Mouse (Mus musculus) 416B (cell line): Measurements from ENCODE around the gene Olfr1507.

Experiments used
- DNase-seq: peaks from one replicate; pipeline ENCODE4 v3.0.0; 2011; ENCODE audit warnings: low read depth

Olfr1507 gene

DNA sequence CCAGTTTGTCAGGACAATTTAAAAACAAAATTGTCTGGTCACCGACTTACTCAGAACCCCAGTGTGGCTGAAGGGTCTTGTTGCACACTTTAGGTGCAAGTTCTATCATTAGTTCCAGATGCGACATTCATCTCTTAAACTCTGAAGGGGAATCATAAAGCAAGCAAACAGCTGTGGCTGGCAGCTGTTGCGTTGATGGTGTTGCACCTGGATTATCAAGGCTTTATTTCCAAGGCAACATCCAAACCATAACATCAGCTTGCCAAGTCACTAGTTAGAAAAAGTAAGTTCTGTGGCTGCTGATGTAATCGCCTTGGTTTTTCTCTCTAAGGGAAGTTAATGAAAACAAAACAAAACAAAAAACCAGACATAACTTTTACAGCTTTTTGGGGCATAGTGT lies at the start of gene Olfr1507:
Olfr1507 (minus strand) TSS at position 234 of the 400 bp plus-strand sequence.
- DNase-seq = no peak

GRCm38 (mm10) chr14:52533336-52533735 lies 37.8 kb upstream of the Olfr1507 start:
- DNase-seq = no peak

GRCm38 (mm10) chr14:52524952-52525351 lies 29.4 kb upstream of the Olfr1507 start:
- no peak for DNase-seq

- DNase-seq = no peak
These were observed 28.2 kb downstream of the Olfr1507 start, which contains the start of gene Olfr1508 for GRCm38 (mm10) chr14:52467395-52467794. Gene Olfr1508 (minus strand): TSS chr14:52467495.

DNA sequence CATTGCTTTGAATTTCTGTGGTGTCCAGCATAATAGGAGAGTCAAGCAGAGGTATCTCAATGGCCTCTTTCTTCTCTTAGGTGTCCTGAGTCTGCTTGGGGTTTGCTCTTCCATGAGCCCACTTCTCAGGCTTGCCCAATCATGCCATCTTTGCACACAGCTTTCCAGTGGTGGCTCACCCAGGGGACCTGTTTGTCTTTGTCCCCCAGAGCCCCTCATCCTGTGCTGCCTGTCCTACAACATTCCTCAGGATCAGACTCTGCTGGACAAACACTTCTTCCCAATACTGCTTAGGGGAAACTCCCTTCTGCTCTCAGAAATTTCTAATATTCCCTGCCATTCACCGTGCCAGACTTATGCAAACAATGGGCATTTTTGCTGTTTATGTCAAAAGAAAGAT lies 29.8 kb downstream of the Olfr1507 start:
- no peak for DNase-seq

DNA sequence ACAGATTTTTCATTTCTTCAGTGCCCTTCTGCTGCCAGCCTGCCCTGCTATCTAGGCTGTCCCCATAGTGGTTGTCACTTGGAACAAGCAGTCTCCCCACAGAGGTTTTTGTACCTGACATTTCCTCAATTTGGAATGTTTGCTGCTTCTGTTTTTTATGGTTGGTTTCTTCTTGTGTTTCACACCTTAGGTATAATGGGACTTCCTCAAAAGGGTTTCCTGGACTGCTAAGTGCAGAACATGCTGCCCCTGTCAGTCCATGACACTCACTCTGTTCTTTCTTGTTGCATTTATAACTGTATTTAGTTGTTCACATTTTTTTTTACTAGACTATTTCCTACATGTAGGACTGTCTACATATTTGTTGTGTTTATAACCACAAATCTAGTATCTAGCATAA lies 33.6 kb downstream of the Olfr1507 start:
- DNase-seq = no peak

DNA sequence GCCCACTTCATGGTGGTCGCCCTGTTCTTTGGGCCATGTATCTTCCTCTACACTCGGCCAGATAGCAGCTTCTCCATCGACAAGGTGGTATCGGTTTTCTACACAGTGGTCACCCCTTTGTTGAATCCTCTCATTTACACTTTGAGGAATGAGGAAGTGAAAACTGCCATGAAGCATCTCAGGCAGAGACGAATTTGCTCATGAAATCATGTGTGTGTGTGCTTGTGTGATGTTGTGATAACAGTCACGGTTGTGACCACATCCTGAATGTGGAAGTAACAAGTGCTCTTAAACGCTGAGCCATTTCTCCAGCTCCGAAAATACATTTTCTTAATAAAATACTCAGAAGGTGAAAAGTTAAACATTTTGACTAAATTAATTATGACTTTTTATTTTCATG lies 44.4 kb downstream of the Olfr1507 start:
- DNase-seq = peak; percentile 98

GRCm38 (mm10) chr14:52442690-52443089 lies 52.9 kb downstream of the Olfr1507 start, which contains the start of gene Olfr1509:
Gene Olfr1509 (plus strand): TSS chr14:52442990.
- no peak for DNase-seq
